Mouse (Mus musculus): ENCODE data around the gene Leo1.

DNA sequence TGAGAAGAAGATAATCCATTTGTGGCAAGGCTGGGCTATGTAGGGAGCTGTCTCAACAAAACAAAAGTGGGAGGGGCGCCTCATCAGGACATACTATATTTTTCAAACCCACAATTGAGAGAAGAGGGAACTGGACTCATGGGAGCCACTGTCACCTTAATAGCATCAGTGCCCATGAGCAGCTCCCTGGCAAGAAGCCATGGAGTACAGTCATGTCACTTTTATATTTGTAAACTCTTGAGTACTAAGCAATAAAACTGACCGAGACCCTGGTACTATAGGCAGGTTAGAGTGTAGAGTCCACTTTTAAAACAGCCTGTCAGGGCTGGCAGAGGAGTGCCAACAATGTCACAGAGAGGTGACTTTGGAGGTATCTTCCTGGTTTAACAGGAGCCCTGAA, 35.2 kb upstream of the Leo1 start:
- TF ChIP-seq TCF3 (IDR thresholded peaks at IDR 0.05; ENCODE audit: insufficient read length, low read depth) (no peak), MYOG (IDR thresholded peaks at IDR 0.05; ENCODE audit: control insufficient read depth in 1 of 3, insufficient read depth in 1 of 3, insufficient read length in 2 of 3, low read depth in 2 of 3) (no peak), POLR2AphosphoS2 (IDR thresholded peaks at IDR 0.05; ENCODE audit: insufficient read length, low read depth) (no peak), E2F4 (IDR thresholded peaks at IDR 0.05; ENCODE audit: insufficient read depth) (no peak), POLR2A (IDR thresholded peaks at IDR 0.05; ENCODE audit: insufficient read length, low read depth) (no peak), MAX (IDR thresholded peaks at IDR 0.05; ENCODE audit: low read depth) (no peak), USF1 (IDR thresholded peaks at IDR 0.05; ENCODE audit: low read depth) (no peak), TCF12 (IDR thresholded peaks at IDR 0.05; ENCODE audit: insufficient read depth, poor library complexity, severe bottlenecking) (no peak), MYOD1 (IDR thresholded peaks at IDR 0.05; ENCODE audit: control insufficient read depth in 1 of 3, insufficient read length in 2 of 3, low read depth in 2 of 3) (no peak)

Data from myocyte (in vitro differentiated cells).